Mouse (Mus musculus): ENCODE results near the gene Zfp708.

GRCm38 (mm10) chr13:67107681-67108080 lies 9.9 kb upstream of the Zfp708 start:
- TF ChIP-seq CTCF (IDR thresholded peaks at IDR 0.05) (no peak), EP300 (IDR thresholded peaks at IDR 0.05) (no peak)
